Mouse (Mus musculus): ENCODE data around the gene Fa2h. TPM values are rescaled to one million over a fixed set of nuclear protein-coding genes. Genes with fewer than 3 reads are reported as not detected.

Fa2h gene
- not detected for total RNA-seq (2023)

GRCm38 (mm10) chr8:111393391-111394363 lies at the start of gene Fa2h:
Gene Fa2h (minus strand): TSS chr8:111393824.

GRCm38 (mm10) chr8:111337890-111338347 lies 55.7 kb downstream of the Fa2h start, which contains the start of gene Mlkl:
Gene Mlkl (minus strand): TSS chr8:111338177.

GRCm38 (mm10) chr8:111299821-111300568 lies 93.6 kb downstream of the Fa2h start, which contains the start of gene Rfwd3:
Gene Rfwd3 (minus strand): TSS chr8:111300222.

Other genes with a start within 250 kb of the Fa2h start
- gene Glg1, start 134.6 kb downstream of the Fa2h start, total RNA-seq (2023), result 10 to 100 TPM; 78.1 to 84.4 TPM
- gene Rfwd3, start 93.6 kb downstream of the Fa2h start, total RNA-seq (2023), result 10 to 100 TPM; 38.7 to 40.9 TPM
- gene Mlkl, start 55.6 kb downstream of the Fa2h start, total RNA-seq (2023), result under 1 TPM in 1 of 2 experiments, not detected in 1; 0.44 TPM
- gene Wdr59, start 128.3 kb upstream of the Fa2h start, total RNA-seq (2023), result 10 to 100 TPM; 16.6 to 17.5 TPM
- gene Znrf1, start 142.3 kb upstream of the Fa2h start, total RNA-seq (2023), result 10 to 100 TPM; 28.4 to 31.7 TPM
- gene Ldhd, start 236.6 kb upstream of the Fa2h start, total RNA-seq (2023), result under 1 TPM in 1 of 2 experiments, not detected in 1; 0.23 TPM
- 10 to 100 TPM; 19.4 to 25.5 TPM for gene Zfp1, start 249.6 kb upstream of the Fa2h start, total RNA-seq (2023)

Data from B cell, adult 67 days (primary cell).